Mouse (Mus musculus) ES-E14 (cell line): ENCODE measurements around the gene Mdk. TPM values are rescaled to one million over a fixed set of nuclear protein-coding genes. Genes with fewer than 3 reads are reported as not detected.

ENCODE experiments used
- DNase-seq: peaks from one replicate; pipeline ENCODE4 v3.0.0-alpha.2; 2013; ENCODE audit warnings: low read depth, low spot score
- H3K27ac ChIP-seq: 2 replicates; pipeline ENCODE4 v1.5.1; 2012; ENCODE audit warnings: low read depth, mild to moderate bottlenecking, low read length, moderate library complexity, mixed read lengths; ENCODE audit not compliant: poor library complexity, insufficient read depth, severe bottlenecking
- H3K36me3 ChIP-seq: 2 replicates; pipeline ENCODE4 v1.6.1; 2012; ENCODE audit warnings: mild to moderate bottlenecking, low read length, moderate library complexity, mixed read lengths; ENCODE audit not compliant: control insufficient read depth, poor library complexity, insufficient read depth, severe bottlenecking
- H3K4me1 ChIP-seq, 2 experiments: fragments of 150-350 bp in 1 of 2; sonication (generic) in 1 of 2; 2 replicates each; pipeline ENCODE4 v1.6.1; 2012; ENCODE audit warnings: low read length in 2 of 2, mild to moderate bottlenecking in 1 of 2, mixed read lengths in 1 of 2; ENCODE audit not compliant: control insufficient read depth in 2 of 2, insufficient read depth in 2 of 2, poor library complexity in 1 of 2
- H3K4me3 ChIP-seq, 2 experiments: fragments of 150-350 bp in 1 of 2; sonication (generic) in 1 of 2; 2 replicates each; pipeline ENCODE4 v1.5.1; 2012; ENCODE audit warnings: low read length in 2 of 2, low read depth in 1 of 2, mild to moderate bottlenecking in 1 of 2, mixed read lengths in 1 of 2; ENCODE audit not compliant: insufficient read depth in 1 of 2, poor library complexity in 1 of 2, severe bottlenecking in 1 of 2
- H3K9ac ChIP-seq: 2 replicates; pipeline ENCODE4 v1.6.1; 2012; ENCODE audit warnings: low read depth, mild to moderate bottlenecking, low read length, mixed read lengths; ENCODE audit not compliant: poor library complexity, insufficient read depth, severe bottlenecking
- H3K9me3 ChIP-seq: fragments of 150-350 bp; sonication (generic); 2 replicates; pipeline ENCODE4 v1.6.1; 2012; ENCODE audit warnings: low read depth, mild to moderate bottlenecking, low read length; ENCODE audit not compliant: control insufficient read depth, insufficient read depth
- CHD2 ChIP-seq: IDR thresholded peaks from 2 replicates; pipeline ENCODE4 v1.6.1; 2014; ENCODE audit warnings: mild to moderate bottlenecking, low read depth, low read length, inconsistent platforms
- HCFC1 ChIP-seq: IDR thresholded peaks from 2 replicates; pipeline ENCODE4 v1.6.1; 2012; ENCODE audit warnings: low read length, inconsistent platforms, borderline replicate concordance; ENCODE audit not compliant: insufficient read depth
- MAFK ChIP-seq: IDR thresholded peaks from 2 replicates; pipeline ENCODE4 v1.6.1; 2014; ENCODE audit warnings: mild to moderate bottlenecking, low read depth, low read length, inconsistent platforms; ENCODE audit not compliant: insufficient read depth
- ZC3H11A ChIP-seq: IDR thresholded peaks from 2 replicates; pipeline ENCODE4 v1.6.1; 2012; ENCODE audit warnings: low read depth, mild to moderate bottlenecking, inconsistent platforms, low read length, borderline replicate concordance
- ZNF384 ChIP-seq: IDR thresholded peaks from 2 replicates; pipeline ENCODE4 v1.6.1; 2012; ENCODE audit warnings: low read depth, low read length, inconsistent platforms
- in situ Hi-C, 2 experiments: fragments of 600-800 bp; cut with MboI; formaldehyde crosslinking; loops; one replicate each; pipeline ENCODE4 v1.15.1; 2025; ENCODE audit warnings: low sequenced_read_pairs in 2 of 2, inconsistent platforms in 1 of 2; ENCODE audit not compliant: unreplicated experiment in 2 of 2
- total RNA-seq: library from RNA; depleted of rRNA; stranded (reverse); fragments of 300-350 nt; gene quantifications from 2 replicates; pipeline ENCODE4 v1.2.3, GENCODE M21; 2012

Mdk gene
- total RNA-seq, 1 experiment, result 345 TPM

GRCm38 (mm10) chr2:91920130-91920529 is 12.0 kb downstream of the Mdk start:
- in situ Hi-C loops, result no loop called here
- Histone ChIP-seq H3K4me1 (peaks cover 0 to 14% of the 10 kb centered on the region in 2 experiments; a peak in 2 of 4 replicates), H3K27ac (no peak overlapping the region), H3K36me3 (peaks cover 16% of the 10 kb centered on the region), H3K9ac (no peak overlapping the region), H3K9me3 (no peaks in the 10 kb centered on the region), H3K4me3 (no peak overlapping the region)
- no peak for TF ChIP-seq MAFK
- no peak for TF ChIP-seq ZC3H11A
- TF ChIP-seq ZNF384, result no peak
- TF ChIP-seq HCFC1, result no peak
- no peak for TF ChIP-seq CHD2
- no peak for DNase-seq

GRCm38 (mm10) chr2:91917096-91917495 is 15.0 kb downstream of the Mdk start:
- H3K27ac ChIP-seq, result no peak overlapping the region
- H3K9me3 ChIP-seq, result no peaks in the 10 kb centered on the region
- H3K9ac ChIP-seq, result no peak overlapping the region
- in situ Hi-C loops, result no loop called here
- DNase-seq, result no peak
- no peak overlapping the region for H3K4me3 ChIP-seq
- H3K36me3 ChIP-seq, result peaks cover 34% of the 10 kb centered on the region
- TF ChIP-seq ZC3H11A, result no peak
- TF ChIP-seq MAFK, result no peak
- TF ChIP-seq HCFC1, result no peak
- TF ChIP-seq ZNF384, result no peak
- TF ChIP-seq CHD2, result no peak
- H3K4me1 ChIP-seq, result peaks cover 0 to 6% of the 10 kb centered on the region in 2 experiments; a peak in 1 of 4 replicates

GRCm38 (mm10) chr2:91916346-91916977 is 15.6 kb downstream of the Mdk start:
- Histone ChIP-seq H3K4me3 (no peak overlapping the region), H3K27ac (no peak overlapping the region), H3K36me3 (peaks cover 40% of the 10 kb centered on the region), H3K9ac (no peak overlapping the region), H3K9me3 (no peaks in the 10 kb centered on the region), H3K4me1 (peaks cover 0 to 5% of the 10 kb centered on the region in 2 experiments; a peak in 1 of 4 replicates)
- TF ChIP-seq ZNF384 (no peak), ZC3H11A (no peak), MAFK (no peak), HCFC1 (no peak), CHD2 (no peak)
- no peak for DNase-seq
- in situ Hi-C loops, result no loop called here

DNA sequence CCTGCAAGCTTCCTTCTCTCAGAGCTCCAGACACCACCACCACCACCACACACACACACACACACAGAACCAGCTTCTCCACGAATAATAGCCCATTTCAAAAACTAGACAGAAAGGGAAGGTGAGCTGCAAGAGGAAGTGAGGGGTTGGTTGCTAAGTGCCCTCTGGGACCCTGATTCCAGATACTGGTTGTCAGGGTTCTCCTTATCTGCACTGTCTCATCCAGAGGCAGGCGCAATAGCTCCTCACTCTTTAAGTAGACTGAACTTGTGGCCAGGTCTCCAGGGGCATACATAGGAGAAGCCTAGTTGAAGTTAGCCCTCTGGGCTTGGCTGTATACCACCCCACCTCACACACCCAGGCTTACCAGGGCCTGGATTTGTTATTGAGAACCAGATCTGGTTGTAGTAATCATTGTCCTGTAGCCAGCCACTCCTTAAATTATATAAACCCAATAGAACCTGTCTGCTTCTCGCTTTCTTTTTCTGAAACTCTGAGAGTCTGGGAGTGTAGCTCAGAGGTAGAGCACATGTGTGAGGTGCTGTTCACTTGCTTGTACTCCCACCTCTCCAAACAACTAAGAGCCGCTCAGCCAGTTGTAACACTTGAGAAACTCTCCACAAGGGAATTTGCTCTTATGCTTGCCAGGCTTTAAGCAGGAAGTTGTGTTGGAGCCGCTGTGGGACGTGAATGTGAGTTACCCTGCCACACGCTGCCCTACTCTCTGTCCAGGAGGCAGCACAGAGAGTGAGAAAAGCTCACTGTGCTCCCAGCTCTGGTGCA is 18.6 kb downstream of the Mdk start:
- Histone ChIP-seq H3K4me1 (no peaks in the 10 kb centered on the region; a peak in 1 of 4 replicates), H3K4me3 (no peak overlapping the region), H3K9me3 (no peaks in the 10 kb centered on the region), H3K9ac (no peak overlapping the region), H3K36me3 (peaks cover 53% of the 10 kb centered on the region), H3K27ac (no peak overlapping the region)
- TF ChIP-seq MAFK, result no peak
- TF ChIP-seq HCFC1, result no peak
- no peak for TF ChIP-seq ZNF384
- no peak for TF ChIP-seq CHD2
- TF ChIP-seq ZC3H11A, result no peak
- in situ Hi-C loops, result no loop called here
- DNase-seq, result no peak
